Mouse (Mus musculus): ENCODE measurements around the gene Gm21409. TPM values are rescaled to one million over a fixed set of nuclear protein-coding genes. Genes with fewer than 3 reads are reported as not detected.

The Gm21409 gene
- not detected in 2 replicates for polyA plus RNA-seq (2015; fragmentation: Nextera tagmentation; extraction: Ambion mirVana)

GRCm38 (mm10) chrY:84746385-84746784 lies at the start of gene Gm21409:
Gene Gm21409 (plus strand): TSS chrY:84746685.

Other genes starting within 250 kb of the Gm21409 start
- gene Gm21394, start 181.8 kb upstream of the Gm21409 start, polyA plus RNA-seq (2015; fragmentation: Nextera tagmentation; extraction: Ambion mirVana), result not detected in 2 replicates